Mouse (Mus musculus) megakaryocyte, adult 5-6 weeks (primary cell): Measurements from ENCODE around the gene Gabpa. TPM values are rescaled to one million over a fixed set of nuclear protein-coding genes. Genes with fewer than 3 reads are reported as not detected.

Source experiments
- ATAC-seq: 2 replicates; pipeline ENCODE4 v1.8.0; 2016; ENCODE audit warnings: mild to moderate bottlenecking, inconsistent platforms; ENCODE audit not compliant: poor library complexity, severe bottlenecking
- total RNA-seq, 2 experiments: library from RNA; stranded (forward) in 1 of 2; stranded (reverse) in 1 of 2; fragments of 153-499, 151-499 nt in 1 of 2; fragments of 221-1000, 200-1000 nt in 1 of 2; gene quantifications; 2 replicates each; pipeline versions ENCODE4 v1.2.3 to v1.2.4; 2015 to 2017

The Gabpa gene
- total RNA-seq (2015), result 65.5 and 73.3 TPM in 2 replicates
- total RNA-seq (2017), result 75.7 and 80.7 TPM in 2 replicates

- ATAC-seq, result peak; percentile 88
Observed at GRCm38 (mm10) chr16:84834745-84835440, at the start of gene Gabpa. Gene Gabpa (plus strand): TSS chr16:84834925.

DNA sequence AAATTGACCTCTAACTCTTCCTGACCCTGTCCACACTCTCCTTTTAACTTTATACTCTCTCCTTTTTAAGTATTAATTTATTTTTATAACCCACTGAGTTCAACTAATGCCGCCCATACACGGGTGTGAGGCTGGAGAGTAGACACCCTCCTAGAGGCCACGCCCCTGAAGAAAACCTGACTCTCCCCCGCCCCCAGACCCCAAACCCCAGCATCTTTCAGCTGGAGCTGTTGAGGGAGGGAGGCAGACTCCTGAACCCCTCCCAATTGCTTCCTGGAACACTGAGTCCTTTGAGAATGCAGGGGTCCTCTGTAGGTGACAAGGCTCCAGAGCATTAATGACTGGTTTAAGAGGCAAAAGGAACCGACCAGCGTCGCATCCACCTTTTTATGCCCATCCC lies 49.8 kb upstream of the Gabpa start:
- no peak for ATAC-seq

DNA sequence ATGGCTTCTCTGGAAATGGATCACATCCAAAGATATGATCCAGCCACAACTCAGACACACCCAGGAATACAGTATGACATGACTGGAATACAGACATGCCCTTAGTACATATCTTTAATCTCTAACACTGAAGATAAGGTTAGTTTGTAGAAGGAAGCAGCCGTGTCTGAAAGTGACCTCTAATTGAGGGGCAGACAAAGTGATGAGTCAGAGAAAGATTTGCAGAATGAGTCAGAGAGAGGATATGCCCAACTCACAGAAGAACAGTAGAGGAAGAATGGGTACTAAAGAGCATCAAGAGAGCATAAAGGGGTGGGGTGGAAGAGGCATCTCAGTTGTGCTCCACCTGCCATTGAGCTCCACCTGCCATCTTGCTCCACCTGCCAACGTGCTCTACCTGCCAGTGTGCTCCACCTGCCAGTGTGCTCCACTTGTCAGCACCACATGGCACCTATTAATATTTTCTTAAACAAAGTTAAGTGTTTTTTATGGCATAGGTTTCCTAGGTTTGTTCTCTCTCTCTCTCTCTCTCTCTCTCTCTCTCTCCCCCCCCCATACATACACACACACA lies 44.0 kb upstream of the Gabpa start:
- ATAC-seq, result no peak

- no peak for ATAC-seq
Observed at GRCm38 (mm10) chr16:84793401-84793800, 41.3 kb upstream of the Gabpa start.

DNA sequence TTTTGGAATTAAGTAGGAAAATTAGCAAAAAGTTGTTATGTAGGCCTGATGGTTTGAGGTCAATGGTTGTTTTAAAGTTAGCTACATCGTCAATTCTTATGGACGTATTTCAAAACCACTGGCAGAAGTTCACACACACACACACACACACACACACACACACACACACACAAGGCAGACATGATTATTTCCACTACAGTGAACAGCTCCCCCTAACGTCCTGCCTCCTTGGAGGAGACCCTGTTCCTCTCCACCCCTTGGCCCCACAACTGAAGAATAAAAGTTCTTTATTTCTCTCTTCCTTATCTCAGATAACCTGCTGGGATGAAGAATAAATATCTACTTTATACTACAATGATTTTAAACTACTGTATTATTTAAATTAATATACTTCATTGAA lies 39.4 kb upstream of the Gabpa start:
- ATAC-seq, result no peak

GRCm38 (mm10) chr16:84796678-84797077 lies 38.0 kb upstream of the Gabpa start:
- no peak for ATAC-seq

- ATAC-seq, result no peak
Observed at GRCm38 (mm10) chr16:84800038-84800437, 34.7 kb upstream of the Gabpa start.

DNA sequence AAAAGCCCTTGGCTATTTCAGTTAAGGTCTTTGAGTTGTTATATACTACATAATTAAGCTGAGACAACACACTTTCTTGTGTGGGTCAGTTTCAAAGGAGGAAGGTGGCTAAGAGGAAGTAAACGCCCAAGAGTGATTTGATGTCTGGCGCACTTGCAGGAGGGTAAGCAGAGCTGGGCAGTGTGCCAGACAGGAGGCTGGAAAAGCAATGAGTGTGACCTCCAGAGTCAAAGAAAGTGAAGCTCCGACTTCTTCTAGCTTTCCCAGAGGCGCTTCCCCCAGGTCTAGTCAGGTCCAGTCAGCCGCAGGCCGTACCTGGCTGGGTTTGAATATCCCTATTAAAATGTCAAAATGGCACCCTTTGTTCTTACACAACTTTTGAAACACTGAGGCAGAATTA lies 32.5 kb upstream of the Gabpa start:
- ATAC-seq, result peak; percentile 93

DNA sequence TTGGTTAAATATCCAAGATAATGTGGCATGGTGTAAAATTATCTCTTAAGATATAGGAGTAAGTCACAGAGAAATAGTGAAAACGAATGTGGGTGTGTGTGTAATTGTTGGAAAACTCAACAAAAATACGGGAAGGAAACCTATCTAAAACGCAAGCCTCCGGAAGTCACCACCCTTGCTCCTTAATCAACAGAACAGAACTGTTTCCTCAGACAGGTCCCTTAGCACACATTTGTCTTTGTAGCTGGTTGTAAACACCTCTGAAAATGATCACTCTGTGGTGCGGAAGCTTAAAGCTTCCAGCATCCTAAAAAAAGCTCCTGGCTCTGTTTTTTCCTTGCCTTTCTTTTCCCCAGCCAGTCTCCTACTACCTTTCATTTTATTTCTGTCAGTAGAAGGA lies 29.9 kb upstream of the Gabpa start:
- ATAC-seq, result peak; percentile 21; the same call in 1 of the 2 replicates

DNA sequence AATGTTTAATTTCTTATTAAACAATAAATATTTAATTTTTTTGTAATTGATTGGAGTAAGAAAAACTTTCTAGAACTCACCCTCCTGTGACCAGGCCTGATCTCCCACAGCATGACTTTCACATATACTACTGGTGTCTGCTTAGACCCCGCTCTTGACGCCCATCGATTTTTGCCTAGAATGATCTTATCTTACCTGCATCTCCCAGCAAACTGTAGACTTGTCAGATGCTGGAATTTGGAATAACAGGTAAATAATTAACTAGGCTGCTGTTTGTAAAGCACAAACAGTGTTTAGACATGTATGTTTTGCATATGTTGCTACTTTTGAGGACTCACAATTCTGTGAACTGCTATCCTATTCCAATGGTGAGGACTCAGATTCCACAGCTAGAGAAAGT lies 28.6 kb upstream of the Gabpa start:
- no peak for ATAC-seq

DNA sequence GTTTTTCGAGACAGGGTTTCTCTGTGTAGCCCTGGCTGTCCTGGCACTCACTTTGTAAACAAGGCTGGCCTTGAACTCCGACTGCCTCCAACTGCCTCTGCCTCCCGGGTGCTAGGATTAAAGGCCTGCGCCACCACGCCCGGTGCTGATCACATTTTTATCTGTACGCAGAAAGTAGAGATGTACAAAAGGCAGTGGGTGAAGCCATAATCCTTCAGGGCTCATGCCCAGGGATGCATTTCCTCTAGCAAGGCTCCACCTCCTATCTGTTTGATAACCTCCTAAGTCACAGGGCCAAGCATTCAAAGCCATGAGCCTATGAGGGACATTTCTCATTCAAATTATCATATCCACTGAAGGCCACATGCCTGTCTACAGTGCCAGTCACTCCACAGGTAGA lies 26.9 kb upstream of the Gabpa start:
- ATAC-seq, result no peak

DNA sequence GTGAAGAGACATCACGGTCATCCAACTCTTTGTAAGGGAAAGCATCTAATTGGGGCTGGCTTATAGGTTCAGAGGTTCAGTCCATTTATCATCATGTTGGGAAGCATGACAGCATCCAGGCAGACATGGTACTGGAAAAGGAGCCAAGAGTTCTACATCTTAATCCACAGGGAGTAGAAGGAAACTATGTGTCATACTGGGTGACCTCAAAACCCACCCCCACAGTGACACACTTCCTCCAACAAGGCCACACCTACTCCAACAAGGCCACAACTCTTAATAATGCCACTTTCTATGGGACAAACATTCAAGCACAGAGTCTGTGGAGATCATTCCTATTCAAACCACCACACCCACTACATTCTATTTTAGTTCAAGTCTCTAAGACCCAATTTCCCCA lies 24.5 kb upstream of the Gabpa start:
- ATAC-seq, result no peak

DNA sequence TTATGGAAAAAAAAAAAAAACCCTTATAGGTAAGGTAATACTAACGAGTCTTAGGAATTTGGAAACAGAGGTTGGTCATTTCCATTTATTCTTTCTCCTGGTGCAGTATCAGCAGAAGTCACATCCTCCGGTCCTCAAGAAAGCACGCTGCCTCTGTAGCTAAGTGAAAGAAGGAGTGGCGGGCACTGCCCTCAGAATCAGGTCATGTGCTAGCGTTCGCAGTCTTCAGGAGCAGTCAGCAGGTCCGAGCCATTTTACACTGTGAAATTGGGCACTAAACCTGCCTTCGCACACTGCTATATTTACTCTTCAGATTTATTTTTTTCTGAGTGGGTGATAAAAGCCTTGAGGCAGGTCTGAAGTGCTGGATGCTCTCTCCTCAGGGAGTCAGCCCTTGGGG lies 20.9 kb upstream of the Gabpa start:
- peak; percentile 19; the same call in 1 of the 2 replicates for ATAC-seq

GRCm38 (mm10) chr16:84814511-84814910 lies 20.2 kb upstream of the Gabpa start:
- ATAC-seq, result peak; percentile 90

DNA sequence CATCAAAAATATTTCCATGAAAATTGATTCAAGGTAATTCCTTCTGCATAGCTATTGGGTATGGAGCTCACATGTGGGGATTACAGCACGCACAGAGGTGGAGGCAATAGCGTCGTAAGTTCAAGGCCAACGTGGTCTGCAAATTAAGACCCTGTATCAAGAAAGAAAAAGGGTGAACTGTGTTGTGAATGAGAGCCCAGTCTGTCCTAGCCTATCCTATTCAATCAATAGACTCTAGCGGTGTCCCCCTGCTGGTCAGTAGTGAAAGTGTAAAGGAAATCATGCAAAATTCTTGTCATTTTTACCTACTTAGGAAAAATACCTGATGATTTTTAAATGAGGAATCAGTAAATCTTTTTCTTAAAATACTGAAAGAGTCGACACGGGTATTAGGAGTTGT lies 17.3 kb upstream of the Gabpa start:
- peak; percentile 56 for ATAC-seq

DNA sequence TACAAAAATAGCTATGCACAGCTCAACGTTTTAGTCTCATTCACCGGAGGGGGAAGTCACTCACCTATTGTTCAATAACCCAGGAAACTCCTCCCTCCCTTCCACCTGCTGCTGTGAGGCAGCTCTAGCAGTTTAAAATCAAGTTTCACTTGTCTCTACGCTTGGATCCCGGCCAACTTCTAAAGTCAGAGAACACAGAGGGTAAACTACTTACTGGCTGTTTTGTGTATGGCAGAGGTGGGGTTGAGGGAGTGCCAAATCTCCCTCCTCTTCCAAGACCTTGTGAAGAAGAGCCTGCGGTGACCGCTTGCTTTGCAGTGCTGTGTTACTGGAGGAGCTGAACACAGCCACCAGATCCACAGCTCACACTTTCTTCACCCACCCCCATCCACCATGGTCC lies 9.7 kb upstream of the Gabpa start:
- no peak for ATAC-seq

DNA sequence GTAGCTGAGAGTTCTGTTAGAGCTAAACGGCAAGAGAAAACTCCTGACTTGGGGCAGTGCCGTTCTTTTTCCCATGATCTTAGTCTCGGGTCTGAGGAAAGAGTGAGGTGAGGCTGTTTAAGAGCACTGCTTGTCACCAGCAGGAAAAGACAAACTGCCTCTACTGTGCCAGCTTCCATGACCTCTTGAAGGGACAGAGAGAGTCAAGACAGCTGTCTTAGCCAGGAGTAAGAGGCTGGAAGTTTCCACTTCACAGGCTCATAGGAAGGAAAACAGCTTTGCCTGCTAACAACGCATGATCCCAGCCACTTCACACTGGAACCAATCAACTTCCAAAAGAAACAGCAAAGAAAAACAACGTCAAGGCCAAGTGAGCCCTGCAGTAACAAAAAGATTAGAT lies 3.0 kb upstream of the Gabpa start:
- ATAC-seq, result no peak

- ATAC-seq, result no peak
Observed at GRCm38 (mm10) chr16:84832736-84833135, 2.0 kb upstream of the Gabpa start.

DNA sequence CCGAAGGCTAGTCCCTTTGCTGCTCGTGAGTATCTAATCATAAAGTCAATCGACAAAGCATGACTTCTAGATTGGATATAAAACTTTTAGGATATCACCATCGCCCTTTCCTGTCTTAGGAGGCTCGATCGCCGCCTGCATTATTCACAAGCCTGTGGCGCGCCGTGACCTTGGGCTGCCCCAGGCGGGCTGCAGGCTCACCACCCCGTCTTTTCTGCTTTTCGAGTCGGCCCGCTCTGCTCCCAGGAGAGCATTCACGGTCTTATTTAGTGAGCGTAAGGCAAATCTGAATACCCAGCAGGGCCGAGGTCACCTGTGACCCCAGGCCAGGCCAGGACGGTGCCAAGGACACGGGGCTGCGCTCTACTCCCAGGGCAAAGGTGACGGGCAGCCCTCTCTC lies 381 bp upstream of the Gabpa start:
- ATAC-seq, result peak; percentile 33

- ATAC-seq, result peak; percentile 12
Observed at GRCm38 (mm10) chr16:84835441-84835822, 707 bp downstream of the Gabpa start, which contains the start of gene Atp5j. Gene Atp5j (minus strand): TSS chr16:84835625.

DNA sequence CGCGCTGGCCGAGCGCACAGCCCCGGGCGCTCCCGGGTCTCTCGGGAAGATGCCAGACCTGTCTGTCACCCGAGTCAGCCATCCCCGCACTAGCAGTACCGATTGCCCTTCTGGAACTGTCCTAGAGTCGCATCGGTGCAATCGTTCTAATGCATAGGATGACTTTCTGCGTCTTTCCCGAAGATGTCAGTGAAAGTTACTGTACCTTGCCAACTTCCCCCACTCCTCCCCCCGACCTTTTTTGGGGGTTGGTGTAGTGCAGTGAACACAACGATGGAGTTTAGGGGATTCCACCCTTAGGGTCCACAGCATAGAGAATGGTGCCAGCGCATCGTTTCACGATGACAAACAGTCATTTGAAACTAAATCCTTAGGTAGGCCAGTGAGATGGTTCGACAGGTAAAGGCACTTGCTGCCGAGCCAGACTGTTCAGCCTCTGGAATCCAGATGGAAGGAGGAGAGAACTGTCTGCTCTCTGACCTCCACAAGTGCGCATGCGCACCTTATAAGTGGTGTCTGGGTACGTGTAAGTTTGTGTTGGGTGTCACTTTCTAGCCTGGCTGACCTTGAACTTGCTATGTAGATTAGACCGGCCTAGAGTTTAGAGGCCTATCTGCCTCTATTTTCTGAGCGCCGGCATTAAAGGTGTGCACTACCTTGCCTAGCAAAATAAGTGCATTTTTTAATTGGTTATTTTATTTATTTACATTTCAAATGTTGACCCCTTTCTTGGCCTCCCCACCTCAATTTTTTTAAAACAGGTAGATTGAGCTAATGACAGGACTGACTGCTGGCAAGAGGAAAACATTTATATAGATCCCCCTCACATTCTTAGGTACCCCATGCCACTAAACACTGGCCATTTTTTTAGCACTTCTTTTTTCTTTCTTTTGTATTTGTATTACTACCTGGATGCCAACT lies 1.4 kb downstream of the Gabpa start:
- peak; percentile 1; the same call in 1 of the 2 replicates for ATAC-seq

- no peak for ATAC-seq
Observed at GRCm38 (mm10) chr16:84838576-84838975, 3.9 kb downstream of the Gabpa start.
